Mouse (Mus musculus): Measurements from ENCODE around the gene Cep152. TPM values are rescaled to one million over a fixed set of nuclear protein-coding genes. Genes with fewer than 3 reads are reported as not detected.

Cep152 gene
- polyA plus RNA-seq, 1 experiment from 2014 or later, result 9.4 TPM

DNA sequence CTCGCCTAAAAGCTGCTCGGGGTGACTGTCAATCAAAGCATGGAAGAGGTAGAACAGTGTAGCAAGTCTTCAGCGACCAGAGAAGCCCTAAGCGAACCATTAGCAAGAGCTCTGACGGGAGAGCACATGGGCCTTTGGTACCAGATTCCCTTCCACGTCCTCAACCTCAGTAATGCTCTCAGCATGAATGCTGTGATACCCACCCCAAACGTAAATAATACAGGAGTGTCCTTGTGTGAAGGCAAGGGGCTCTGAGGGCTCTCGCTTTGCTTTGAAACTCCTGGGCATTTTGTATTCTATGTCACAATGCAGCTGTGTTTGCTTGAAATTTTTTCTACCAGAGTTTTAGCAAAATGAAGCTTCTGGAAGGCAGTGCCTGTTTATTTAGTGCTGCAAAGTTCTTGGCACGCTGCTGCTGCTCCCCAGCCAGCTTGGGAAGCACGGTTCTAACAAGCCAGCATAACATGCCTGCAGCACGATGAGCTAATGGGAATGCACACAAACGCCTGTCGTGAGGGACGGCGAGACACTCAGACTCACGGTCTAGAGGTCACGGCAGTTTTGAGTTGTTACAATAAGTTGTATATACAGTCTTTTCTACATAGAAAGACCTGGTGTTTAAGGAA lies 18.6 kb downstream of the Cep152 start:
- peak overlapping the region; percentile 39 for H3K27ac ChIP-seq (ENCODE audit: low read depth)
- H3K9me3 ChIP-seq (ENCODE audit: low read depth, low read length), result no peaks in the 10 kb centered on the region
- H3K4me2 ChIP-seq, result no peak overlapping the region
- no peak overlapping the region for H3K9ac ChIP-seq
- WGBS, result 52% methylated on average over 17 of the region's 17 CpGs
- ATAC-seq (ENCODE audit: insufficient read depth) (peak; percentile 85), DNase-seq (peak; percentile 85)
- H3K36me3 ChIP-seq (ENCODE audit: insufficient read depth), result peaks cover 62% of the 10 kb centered on the region
- H3K27me3 ChIP-seq (ENCODE audit: insufficient read depth, low read length), result no peaks in the 10 kb centered on the region
- H3K4me3 ChIP-seq (ENCODE audit: low read depth, low read length), result no peak overlapping the region
- no peaks in the 10 kb centered on the region for H3K4me1 ChIP-seq (ENCODE audit: insufficient read depth)
- TF ChIP-seq CTCF (IDR thresholded peaks at IDR 0.05; ENCODE audit: low read depth), result no peak

DNA sequence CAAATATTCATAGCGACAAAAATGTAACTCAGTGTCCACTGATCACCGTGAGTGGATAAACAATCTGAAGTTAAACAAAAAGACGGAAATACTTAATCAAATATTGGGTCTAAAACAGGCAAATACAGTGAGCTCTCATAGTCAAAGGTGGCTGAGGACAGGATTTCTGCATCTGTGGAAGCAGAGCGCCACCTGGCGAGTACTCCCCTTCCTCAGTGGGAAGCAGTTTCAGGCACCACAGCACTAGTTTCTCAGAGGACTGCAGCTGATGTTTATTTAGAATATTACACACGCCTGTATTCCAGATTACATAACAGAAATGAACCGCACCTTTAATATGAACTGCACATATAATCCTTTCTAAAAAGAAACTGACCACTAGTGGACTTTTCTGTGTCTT lies 20.3 kb downstream of the Cep152 start:
- Histone ChIP-seq H3K9ac (no peak overlapping the region), H3K4me1 (ENCODE audit: insufficient read depth) (no peaks in the 10 kb centered on the region), H3K36me3 (ENCODE audit: insufficient read depth) (peaks cover 65% of the 10 kb centered on the region), H3K4me2 (no peak overlapping the region), H3K27ac (ENCODE audit: low read depth) (no peak overlapping the region), H3K4me3 (ENCODE audit: low read depth, low read length) (no peak overlapping the region), H3K27me3 (ENCODE audit: insufficient read depth, low read length) (no peaks in the 10 kb centered on the region), H3K9me3 (ENCODE audit: low read depth, low read length) (no peaks in the 10 kb centered on the region)
- peak; percentile 82 for TF ChIP-seq CTCF (IDR thresholded peaks at IDR 0.05; ENCODE audit: low read depth)
- ATAC-seq (ENCODE audit: insufficient read depth) (no peak), DNase-seq (peak; percentile 89)
- WGBS, result 44% methylated on average over 7 of the region's 7 CpGs

- no peaks in the 10 kb centered on the region for H3K4me1 ChIP-seq (ENCODE audit: insufficient read depth)
- no peak for TF ChIP-seq CTCF (IDR thresholded peaks at IDR 0.05; ENCODE audit: low read depth)
- H3K27me3 ChIP-seq (ENCODE audit: insufficient read depth, low read length), result no peaks in the 10 kb centered on the region
- ATAC-seq (ENCODE audit: insufficient read depth), result no peak
- peaks cover 65% of the 10 kb centered on the region for H3K36me3 ChIP-seq (ENCODE audit: insufficient read depth)
- H3K9me3 ChIP-seq (ENCODE audit: low read depth, low read length), result no peaks in the 10 kb centered on the region
- WGBS, result 88% methylated on average over 3 of the region's 3 CpGs
- no peak for DNase-seq
- no peak overlapping the region for H3K27ac ChIP-seq (ENCODE audit: low read depth)
- no peak overlapping the region for H3K4me2 ChIP-seq
- H3K9ac ChIP-seq, result no peak overlapping the region
- H3K4me3 ChIP-seq (ENCODE audit: low read depth, low read length), result no peak overlapping the region
Observed at GRCm38 (mm10) chr2:125602970-125603369, 21.9 kb downstream of the Cep152 start.

DNA sequence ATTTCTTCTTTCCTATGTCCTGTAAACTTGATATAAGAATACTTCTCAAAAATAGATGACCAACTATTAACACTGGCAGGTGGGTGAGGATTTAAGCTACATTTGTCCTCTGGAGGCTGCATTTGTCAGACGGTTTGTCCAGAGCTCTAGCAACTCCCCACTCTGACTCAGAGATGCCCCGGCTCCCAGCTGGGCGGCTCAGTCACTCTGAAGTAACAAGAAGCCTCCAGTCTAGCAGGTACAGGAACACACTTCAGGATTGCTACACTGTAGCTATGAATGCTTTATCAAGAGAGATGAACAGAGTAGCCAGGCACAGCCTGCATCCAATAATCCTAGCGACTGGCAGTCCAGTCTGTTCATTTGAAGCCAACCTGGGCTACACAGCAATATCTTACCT lies 26.0 kb downstream of the Cep152 start:
- Histone ChIP-seq H3K4me3 (ENCODE audit: low read depth, low read length) (no peak overlapping the region), H3K27me3 (ENCODE audit: insufficient read depth, low read length) (no peaks in the 10 kb centered on the region), H3K36me3 (ENCODE audit: insufficient read depth) (peaks cover 65% of the 10 kb centered on the region), H3K9ac (no peak overlapping the region), H3K27ac (ENCODE audit: low read depth) (no peak overlapping the region), H3K4me1 (ENCODE audit: insufficient read depth) (no peaks in the 10 kb centered on the region), H3K9me3 (ENCODE audit: low read depth, low read length) (no peaks in the 10 kb centered on the region), H3K4me2 (no peak overlapping the region)
- ATAC-seq (ENCODE audit: insufficient read depth), result no peak
- TF ChIP-seq CTCF (IDR thresholded peaks at IDR 0.05; ENCODE audit: low read depth), result no peak
- WGBS, result 86% methylated on average over 4 of the region's 4 CpGs
- DNase-seq, result no peak

DNA sequence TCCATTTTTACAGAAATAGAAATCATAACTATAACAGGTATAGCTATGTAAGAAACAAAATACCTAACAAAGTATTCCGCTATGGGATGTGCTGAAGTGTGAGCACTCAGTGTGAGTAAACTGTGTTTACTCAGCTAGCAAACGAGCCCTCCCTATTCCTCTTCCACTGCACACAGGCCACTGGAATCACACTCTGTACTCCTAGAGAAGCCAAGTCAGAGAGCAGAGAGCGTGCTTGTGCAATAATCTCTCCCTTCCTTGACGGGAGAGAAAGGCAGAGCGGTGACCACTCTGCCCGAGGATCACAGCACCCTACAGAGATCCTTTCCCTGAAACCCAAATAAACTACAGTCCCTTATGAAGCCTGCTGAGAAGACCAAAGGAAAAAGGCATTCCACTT lies 26.7 kb downstream of the Cep152 start:
- no peak for TF ChIP-seq CTCF (IDR thresholded peaks at IDR 0.05; ENCODE audit: low read depth)
- H3K9me3 ChIP-seq (ENCODE audit: low read depth, low read length), result no peaks in the 10 kb centered on the region
- H3K27ac ChIP-seq (ENCODE audit: low read depth), result no peak overlapping the region
- no peak overlapping the region for H3K4me3 ChIP-seq (ENCODE audit: low read depth, low read length)
- no peak overlapping the region for H3K4me2 ChIP-seq
- DNase-seq (no peak), ATAC-seq (ENCODE audit: insufficient read depth) (no peak)
- H3K9ac ChIP-seq, result no peak overlapping the region
- 66% methylated on average over 6 of the region's 6 CpGs for WGBS
- H3K4me1 ChIP-seq (ENCODE audit: insufficient read depth), result no peaks in the 10 kb centered on the region
- H3K36me3 ChIP-seq (ENCODE audit: insufficient read depth), result peaks cover 63% of the 10 kb centered on the region
- H3K27me3 ChIP-seq (ENCODE audit: insufficient read depth, low read length), result no peaks in the 10 kb centered on the region

DNA sequence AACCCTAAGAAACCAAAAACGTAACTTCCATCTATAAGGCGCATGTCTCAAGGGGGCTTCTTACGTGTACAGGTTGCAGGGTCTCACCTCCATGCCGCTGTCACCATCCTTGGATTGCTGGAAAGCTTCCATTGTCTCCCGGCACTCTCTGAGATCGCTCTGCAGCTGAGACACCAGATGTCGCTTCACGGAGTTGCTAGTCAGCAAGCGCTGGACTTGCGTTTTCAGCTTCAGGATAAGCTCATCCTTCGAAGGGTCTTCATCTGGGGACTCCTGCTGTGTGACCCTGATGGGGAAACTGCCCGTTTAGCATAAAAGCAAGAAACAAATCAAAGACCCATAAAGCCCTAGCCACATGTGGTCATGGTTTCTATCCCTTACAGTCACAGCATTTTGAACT lies 30.1 kb downstream of the Cep152 start:
- peaks cover 50% of the 10 kb centered on the region for H3K36me3 ChIP-seq (ENCODE audit: insufficient read depth)
- no peak for ATAC-seq (ENCODE audit: insufficient read depth)
- no peak for DNase-seq

DNA sequence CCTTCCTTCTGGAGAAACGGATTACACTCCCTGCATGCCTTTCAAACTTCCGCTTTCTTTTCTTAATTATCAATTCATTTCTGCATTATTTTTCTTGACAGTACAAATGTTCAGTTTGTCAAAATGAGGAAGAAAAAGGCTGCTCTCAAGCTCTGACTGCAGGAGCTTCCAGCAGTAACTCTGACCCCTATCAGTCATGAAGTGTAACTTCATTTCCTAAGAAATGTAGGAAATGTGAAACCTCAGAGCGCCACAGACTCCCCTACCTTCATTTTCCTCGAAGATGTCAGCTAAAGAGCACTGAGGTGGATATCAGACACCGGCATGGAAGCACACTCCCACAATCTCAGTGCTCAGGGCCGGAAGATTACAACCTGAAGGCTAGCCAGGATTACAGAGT lies 30.8 kb downstream of the Cep152 start:
- H3K4me3 ChIP-seq (ENCODE audit: low read depth, low read length), result no peak overlapping the region
- TF ChIP-seq CTCF (IDR thresholded peaks at IDR 0.05; ENCODE audit: low read depth), result no peak
- no peaks in the 10 kb centered on the region for H3K4me1 ChIP-seq (ENCODE audit: insufficient read depth)
- ATAC-seq (ENCODE audit: insufficient read depth), result no peak
- 78% methylated on average over 6 of the region's 6 CpGs for WGBS
- H3K27ac ChIP-seq (ENCODE audit: low read depth), result no peak overlapping the region
- H3K9me3 ChIP-seq (ENCODE audit: low read depth, low read length), result no peaks in the 10 kb centered on the region
- DNase-seq, result peak; percentile 6
- no peak overlapping the region for H3K9ac ChIP-seq
- H3K27me3 ChIP-seq (ENCODE audit: insufficient read depth, low read length), result no peaks in the 10 kb centered on the region
- peaks cover 49% of the 10 kb centered on the region for H3K36me3 ChIP-seq (ENCODE audit: insufficient read depth)
- no peak overlapping the region for H3K4me2 ChIP-seq

More for the DNA sequence above, 30.1 kb downstream of the Cep152 start:
- no peak for TF ChIP-seq CTCF (IDR thresholded peaks at IDR 0.05; ENCODE audit: low read depth)
- no peak overlapping the region for H3K4me3 ChIP-seq (ENCODE audit: low read depth, low read length)
- 94% methylated on average over 12 of the region's 12 CpGs for WGBS
- H3K4me1 ChIP-seq (ENCODE audit: insufficient read depth), result no peaks in the 10 kb centered on the region
- H3K9ac ChIP-seq, result no peak overlapping the region
- no peaks in the 10 kb centered on the region for H3K27me3 ChIP-seq (ENCODE audit: insufficient read depth, low read length)
- H3K9me3 ChIP-seq (ENCODE audit: low read depth, low read length), result no peaks in the 10 kb centered on the region
- no peak overlapping the region for H3K4me2 ChIP-seq
- H3K27ac ChIP-seq (ENCODE audit: low read depth), result no peak overlapping the region
